Mouse (Mus musculus) layer of hippocampus, postnatal 14 days (tissue): ENCODE measurements around the gene Zfp263. TPM values are rescaled to one million over a fixed set of nuclear protein-coding genes. Genes with fewer than 3 reads are reported as not detected.

Source experiments
- DNase-seq, 2 experiments: peaks; one replicate each; pipeline ENCODE4 v3.0.0; 2021 to 2022; ENCODE audit warnings: low spot score in 2 of 2, mixed read lengths in 1 of 2
- long read RNA-seq, 2 experiments: library from polyadenylated mRNA; stranded (forward); transcript quantifications; one replicate each; pipeline ENCODE4 v2.0.0; 2021
- total RNA-seq, 2 experiments: library from RNA; stranded (reverse); gene quantifications; 2 replicates each; pipeline ENCODE4 v1.2.3; 2021

Zfp263 gene
- 10 to 100 TPM; 18.1 TPM for total RNA-seq
- long read RNA-seq, experiment 1, partial matches to known transcripts, result 0 of 2 reads
- long read RNA-seq, experiment 1, other reads (novel, unspliced or antisense), result 0 of 2 reads
- long read RNA-seq, experiment 2, partial matches to known transcripts, result 0 of 3 reads
- long read RNA-seq, experiment 2, other reads (novel, unspliced or antisense), result 1 of 3 reads

- DNase-seq, result peak; percentile 94 to 97
These were observed at the start of gene Zfp263 for GRCm38 (mm10) chr16:3743503-3744185. Gene Zfp263, plus strand, starts transcription at chr16:3744093.

GRCm38 (mm10) chr16:3699281-3699680, 44.6 kb upstream of the Zfp263 start:
- no peak for DNase-seq

- DNase-seq, result no peak
These were observed 43.0 kb upstream of the Zfp263 start for GRCm38 (mm10) chr16:3700893-3701292.

GRCm38 (mm10) chr16:3706680-3707079, 37.2 kb upstream of the Zfp263 start:
- DNase-seq, result no peak

- DNase-seq, result no peak
These were observed 29.2 kb upstream of the Zfp263 start for GRCm38 (mm10) chr16:3714731-3715130.

GRCm38 (mm10) chr16:3717980-3718379, 25.9 kb upstream of the Zfp263 start, which contains the start of gene Mefv:
Gene Mefv, minus strand, starts transcription at chr16:3718097.
- DNase-seq, result no peak

- DNase-seq, result no peak
These were observed 20.7 kb upstream of the Zfp263 start for GRCm38 (mm10) chr16:3723231-3723630.

- DNase-seq, result no peak
These were observed 15.7 kb upstream of the Zfp263 start for GRCm38 (mm10) chr16:3727980-3728720.

GRCm38 (mm10) chr16:3732612-3733011, 11.3 kb upstream of the Zfp263 start:
- DNase-seq, result no peak

- DNase-seq, result no peak
These were observed 10.6 kb upstream of the Zfp263 start for GRCm38 (mm10) chr16:3733198-3733732.

- DNase-seq, result no peak
These were observed 1.4 kb upstream of the Zfp263 start for GRCm38 (mm10) chr16:3742466-3742865.

- DNase-seq, result no peak
These were observed 350 bp downstream of the Zfp263 start for GRCm38 (mm10) chr16:3744186-3744700.

GRCm38 (mm10) chr16:3745656-3746055, 1.8 kb downstream of the Zfp263 start:
- no peak for DNase-seq

GRCm38 (mm10) chr16:3748976-3749375, 5.1 kb downstream of the Zfp263 start:
- DNase-seq, result no peak

- no peak for DNase-seq
These were observed 27.7 kb downstream of the Zfp263 start for GRCm38 (mm10) chr16:3771603-3772002.

- DNase-seq, result no peak
These were observed 32.5 kb downstream of the Zfp263 start for GRCm38 (mm10) chr16:3776365-3776764.

GRCm38 (mm10) chr16:3777986-3778385, 34.1 kb downstream of the Zfp263 start:
- no peak for DNase-seq

GRCm38 (mm10) chr16:3781237-3781636, 37.3 kb downstream of the Zfp263 start:
- DNase-seq, result no peak

- no peak for DNase-seq
These were observed 44.5 kb downstream of the Zfp263 start for GRCm38 (mm10) chr16:3788394-3788793.
